Mouse (Mus musculus) megakaryocyte progenitor cell, adult 5-6 weeks (primary cell): ENCODE measurements at regions not wholly inside any gene's neighbourhood (a gene's known extent, or its start where the extent isn't known, plus 50 kb on each side); places are given as distances from the start of the nearest gene placed in this dataset.
"Not testable (repeated sequence)": the region's sequence is repeated elsewhere in the genome, so short reads cannot be mapped to it uniquely, and the experiment has no call there.

Source experiments
- ATAC-seq: replicated peaks from 2 replicates; pipeline ENCODE4 v1.8.0; 2016; ENCODE audit warnings: mild to moderate bottlenecking, moderate TSS enrichment, inconsistent platforms; ENCODE audit not compliant: poor library complexity

DNA sequence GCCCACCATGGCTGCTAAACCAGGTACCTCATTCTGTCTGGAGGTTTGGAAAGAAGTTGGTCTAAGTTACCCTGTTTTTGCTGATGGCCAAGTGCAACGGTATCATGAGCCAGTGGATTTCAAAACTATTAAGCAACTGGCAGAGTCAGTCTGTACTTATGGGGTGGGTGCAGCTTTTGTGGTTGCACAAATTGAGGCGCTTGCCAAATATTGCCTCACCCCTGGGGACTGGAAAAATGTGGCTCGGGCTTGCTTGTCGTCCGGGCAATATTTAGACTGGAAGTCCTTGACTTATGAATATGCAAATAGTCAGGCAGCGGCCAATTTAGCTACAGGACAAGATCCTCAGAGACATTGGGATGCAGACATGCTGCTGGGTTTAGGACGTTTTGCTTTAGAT lies 110.2 kb downstream of the Olfr164 start:
- peak; percentile 48; the same call in 1 of the 2 replicates for ATAC-seq

DNA sequence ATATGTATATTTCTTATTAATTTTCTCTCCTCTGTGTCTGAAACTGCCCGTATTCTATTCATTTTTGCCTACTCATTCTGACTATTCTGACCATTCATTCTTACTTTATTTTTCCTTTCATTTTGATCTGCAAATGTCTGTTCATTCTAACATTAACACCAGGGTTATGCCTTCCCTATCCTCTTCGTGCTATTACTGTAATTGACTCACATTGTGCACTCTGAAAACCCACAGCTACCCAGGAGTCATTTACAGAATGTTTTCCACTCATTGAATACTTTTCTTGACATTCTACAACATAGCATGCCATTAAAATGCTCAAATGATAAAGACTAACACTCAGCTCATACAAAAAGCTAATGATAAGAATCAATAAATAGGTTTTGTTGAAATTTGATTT lies 112.9 kb downstream of the Olfr164 start:
- ATAC-seq: no peak

DNA sequence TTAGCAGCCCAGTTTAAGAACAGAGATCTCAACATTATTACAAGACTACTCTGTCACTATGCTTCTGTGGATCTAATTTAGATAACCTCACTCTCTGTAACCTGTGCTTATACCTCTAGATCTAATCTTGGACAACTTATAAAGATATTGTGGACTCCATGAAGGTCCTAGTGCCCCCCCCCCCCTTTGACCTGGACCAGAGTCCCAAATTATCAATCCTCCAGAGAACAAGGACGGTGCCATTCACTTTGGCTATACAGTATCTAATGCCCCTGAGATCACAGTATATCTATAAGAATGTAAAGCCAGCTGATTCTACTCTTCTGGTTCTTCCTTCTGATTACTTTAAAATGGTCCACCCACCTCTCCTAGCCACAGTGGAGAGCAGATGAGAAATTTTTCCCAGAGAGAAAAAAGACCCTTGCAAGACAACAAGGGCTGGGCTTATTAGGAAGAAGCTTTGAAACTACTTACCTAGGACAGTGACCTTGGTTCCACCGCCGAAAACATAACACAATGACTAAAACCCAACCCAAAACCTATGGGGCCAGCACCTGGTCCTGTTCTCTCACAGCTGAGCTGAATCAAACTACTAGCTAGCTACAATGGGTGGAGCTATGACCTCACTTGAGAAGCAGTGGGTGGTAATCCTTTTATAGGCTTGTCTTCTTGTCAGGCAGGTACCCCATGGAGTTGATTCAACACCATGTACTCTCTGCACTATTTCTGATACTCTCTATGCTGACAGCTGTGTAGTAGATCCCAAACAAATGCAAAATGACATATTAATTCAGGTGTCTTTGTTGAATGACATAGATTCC lies 113.9 kb downstream of the Olfr164 start:
- ATAC-seq: no peak

DNA sequence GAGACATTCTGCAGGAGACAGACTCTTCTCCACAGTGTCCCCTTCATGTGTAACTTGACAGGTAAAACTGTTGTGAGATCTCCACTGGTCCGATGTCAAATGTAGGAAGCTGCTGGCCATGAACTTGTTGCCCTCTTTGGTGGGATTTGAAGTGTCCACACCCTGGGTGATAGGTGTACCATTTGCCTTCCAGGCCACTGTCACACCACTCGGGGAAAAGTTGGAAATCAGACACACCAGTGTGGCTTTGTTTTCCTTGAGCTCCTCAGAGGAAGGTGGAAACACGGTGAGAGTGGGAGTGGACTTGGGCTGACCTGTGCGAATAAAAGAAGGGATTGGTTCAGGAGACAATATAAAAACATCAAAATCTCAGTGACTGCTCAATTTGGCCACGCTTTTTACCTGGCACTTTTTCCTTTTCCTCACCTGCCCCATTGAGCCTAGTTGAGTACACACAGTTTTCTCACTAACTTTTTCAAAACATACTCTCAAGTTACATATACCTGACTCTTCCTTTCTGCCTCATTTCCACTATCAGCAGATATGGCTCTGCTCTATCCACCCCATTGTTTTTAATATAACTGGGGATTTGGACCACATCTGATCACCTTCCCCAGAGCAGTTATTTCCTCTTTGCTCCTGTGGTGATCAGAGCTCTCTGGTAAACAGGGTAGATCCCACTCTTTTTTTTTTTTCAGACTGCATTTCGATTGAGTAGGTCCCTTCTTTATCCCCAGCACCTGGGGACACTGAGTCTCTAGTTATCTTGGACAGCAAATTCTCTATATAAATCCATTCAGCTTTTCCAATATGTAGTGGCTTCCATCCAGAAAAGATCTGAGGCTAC lies 115.1 kb downstream of the Olfr164 start:
- ATAC-seq: no peak

DNA sequence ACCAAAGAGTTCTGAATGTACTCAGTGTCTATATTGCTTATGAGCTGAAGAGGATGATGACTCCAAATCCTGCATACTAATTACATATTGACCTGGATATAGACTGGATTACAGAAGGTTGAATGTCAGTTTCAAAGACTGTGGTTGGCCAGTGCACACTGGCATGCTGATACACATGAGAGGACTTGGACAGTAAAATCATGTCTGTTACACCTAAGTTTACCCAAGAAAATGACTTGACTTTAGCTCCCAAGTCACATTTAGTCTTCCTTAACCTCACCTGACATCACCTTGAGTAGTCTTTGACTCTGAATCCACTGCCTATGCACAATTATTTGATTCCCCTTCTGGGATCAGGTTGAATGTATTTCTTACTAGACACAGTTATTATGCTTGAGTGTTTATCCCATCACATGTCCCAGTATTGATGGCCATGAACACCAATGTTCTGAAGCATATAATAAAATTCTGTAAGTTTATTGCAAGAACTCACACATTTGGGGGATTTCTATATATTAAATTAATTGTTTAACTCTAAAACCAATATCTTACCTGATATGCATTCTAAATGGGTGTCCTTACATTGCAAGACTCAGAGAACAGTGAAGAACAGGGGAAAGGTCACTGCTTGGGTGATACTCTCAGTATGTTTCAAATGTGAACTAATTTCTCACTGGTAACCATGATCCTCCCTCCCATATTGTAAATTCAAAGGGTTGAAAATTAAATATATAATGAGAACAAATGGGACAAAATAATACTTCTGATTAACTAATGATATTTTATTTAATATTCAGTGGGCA lies 116.0 kb downstream of the Olfr164 start:
- ATAC-seq: no peak

DNA sequence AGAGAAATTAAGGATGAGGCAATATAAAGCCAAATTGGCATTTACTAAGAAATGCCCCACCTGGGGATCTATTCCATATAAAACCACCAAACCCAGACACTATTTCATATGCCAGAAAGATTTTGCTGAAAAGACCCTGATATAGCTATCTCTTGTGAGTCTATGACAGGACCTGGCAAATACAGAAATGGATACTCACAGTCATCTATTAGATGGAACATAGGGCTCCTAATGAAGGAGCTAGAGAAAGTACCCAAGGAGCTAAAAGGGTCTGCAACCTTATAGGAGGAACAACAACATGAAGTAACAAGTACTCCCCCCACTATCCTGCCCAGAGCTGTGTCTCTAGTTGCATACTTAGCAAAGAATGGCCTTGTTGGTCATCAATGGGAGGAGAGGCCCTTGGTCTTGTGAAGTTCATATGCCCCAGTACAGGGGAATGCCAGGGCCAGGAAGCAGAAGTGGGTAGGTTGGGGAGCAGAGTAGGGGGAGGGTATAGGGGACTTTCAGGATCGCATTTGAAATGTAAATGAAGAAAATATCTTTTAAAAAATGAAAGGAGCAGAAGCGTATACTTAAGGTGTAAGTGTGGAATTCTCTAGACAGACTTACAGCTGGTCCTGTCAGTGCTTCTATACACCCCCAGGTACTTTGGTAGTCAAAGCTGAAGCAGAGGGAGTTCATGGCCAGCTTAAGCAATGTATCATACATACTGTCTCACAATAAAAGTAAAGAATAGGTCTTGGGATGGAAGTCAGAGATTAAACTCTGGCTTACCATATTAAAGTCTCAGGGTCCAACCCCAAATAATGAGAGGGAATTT lies 128.2 kb downstream of the Olfr164 start:
- no peak for ATAC-seq

DNA sequence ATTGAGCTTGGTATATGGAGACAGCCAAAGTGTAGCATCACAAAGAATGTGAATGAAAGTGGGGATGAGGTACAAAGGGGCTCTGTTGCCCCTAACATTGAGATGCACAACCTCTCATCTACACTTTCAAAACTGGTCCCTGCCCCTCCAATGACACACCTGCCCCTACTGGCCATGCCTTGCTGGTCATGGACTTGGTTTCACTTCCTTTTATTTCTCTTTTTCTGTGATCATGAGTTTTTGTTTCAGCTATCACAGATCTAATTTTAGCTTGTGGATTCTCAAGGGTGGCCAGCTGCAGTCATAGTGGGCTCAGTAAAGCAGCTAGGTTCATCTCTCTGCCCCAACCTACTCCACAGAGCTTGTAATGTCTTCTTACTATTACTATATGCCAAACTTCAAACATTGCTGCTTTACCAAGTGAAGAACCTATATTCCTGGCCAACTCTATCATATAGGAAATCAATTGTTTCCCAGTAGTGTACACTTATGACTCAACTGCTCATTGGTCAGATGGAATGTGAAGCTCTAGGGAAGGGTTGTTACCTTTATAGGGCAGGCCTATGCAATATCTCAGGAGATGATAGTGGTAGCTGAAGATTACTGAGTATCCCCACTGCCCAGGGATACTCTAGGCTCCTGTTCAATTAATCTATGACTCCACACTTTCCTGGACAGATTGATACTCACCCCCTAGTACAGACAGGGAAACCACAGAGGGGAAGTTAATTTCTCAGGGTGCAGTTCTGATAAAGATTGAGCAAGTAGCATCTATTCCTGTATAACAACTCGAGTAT lies 134.5 kb downstream of the Olfr164 start:
- ATAC-seq: peak; percentile 46

DNA sequence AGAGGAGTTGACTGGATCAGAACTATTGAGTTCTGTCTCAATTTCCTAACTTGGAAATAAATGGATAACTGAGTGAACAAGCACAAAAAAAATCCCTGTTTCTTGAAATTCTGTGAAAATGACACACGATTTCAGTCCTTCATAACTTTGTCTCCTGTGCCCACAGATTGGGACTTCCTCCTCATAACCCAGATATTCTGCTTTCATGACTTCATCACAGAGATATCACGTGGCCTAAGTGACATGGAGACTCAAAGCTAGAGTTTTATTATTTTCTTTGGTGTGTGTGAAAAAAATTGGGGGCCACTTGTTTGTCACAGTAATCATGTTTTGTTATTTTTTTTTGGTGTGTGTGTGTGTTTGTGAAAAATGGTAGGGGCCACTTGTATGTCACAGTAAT lies 160.8 kb downstream of the Olfr164 start:
- no peak for ATAC-seq

DNA sequence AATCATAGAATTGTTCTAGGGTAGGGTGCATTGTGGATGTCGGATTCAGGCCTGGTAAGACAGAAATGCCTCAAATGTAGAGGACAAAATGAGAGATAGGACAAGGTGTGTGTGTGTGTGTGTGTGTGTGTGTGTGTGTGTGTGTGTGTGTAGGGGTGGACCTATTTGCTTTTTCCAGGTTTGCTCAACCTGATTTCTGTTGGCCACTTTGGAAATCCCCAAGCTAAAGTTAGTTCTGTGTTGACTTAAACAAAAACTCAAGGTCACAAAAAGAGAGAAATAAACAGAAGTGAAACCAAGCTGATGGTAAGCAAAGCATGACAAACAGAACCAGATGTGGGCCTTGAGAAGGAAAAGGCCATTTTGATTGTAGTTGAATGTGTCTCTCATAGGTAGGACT lies 161.4 kb downstream of the Olfr164 start:
- ATAC-seq: not testable (repeated sequence)

DNA sequence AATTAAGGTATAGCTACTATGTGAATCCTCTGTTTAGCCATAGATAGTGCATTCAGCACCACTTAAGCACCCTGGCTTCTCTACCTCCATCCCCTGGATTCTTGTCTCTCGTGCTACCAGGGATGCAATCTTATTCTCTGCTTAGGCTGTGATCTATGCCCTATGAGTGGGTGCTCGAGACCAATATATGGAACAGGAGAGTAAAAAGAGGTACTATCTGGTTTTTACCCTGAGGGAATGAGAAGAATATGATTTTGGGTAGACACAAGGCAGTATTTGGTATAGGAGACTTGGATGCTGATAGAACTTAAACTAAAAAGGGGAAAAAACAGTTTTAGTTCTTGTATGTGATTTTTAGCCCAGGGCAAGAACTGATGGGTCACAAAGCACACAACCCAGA lies 162.8 kb downstream of the Olfr164 start:
- no peak for ATAC-seq

DNA sequence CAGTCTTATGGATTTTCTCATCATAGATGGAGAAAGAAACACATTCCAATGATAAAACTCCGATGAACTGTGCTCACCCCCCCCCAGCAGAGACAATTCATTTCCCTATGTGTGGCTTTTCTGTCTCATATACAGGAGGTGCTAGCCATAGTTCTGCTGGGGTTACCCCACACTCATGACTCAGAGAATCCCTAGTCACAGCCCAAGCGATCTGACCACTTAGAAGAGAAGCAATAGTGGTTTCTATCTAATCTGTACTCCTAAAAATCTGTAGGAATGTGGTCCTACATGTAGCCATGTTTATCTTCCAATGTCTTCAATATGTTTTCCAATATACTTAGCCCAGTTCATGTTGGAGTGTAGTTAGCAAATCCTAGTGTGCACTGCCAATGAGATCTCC lies 163.3 kb downstream of the Olfr164 start:
- ATAC-seq: no peak

DNA sequence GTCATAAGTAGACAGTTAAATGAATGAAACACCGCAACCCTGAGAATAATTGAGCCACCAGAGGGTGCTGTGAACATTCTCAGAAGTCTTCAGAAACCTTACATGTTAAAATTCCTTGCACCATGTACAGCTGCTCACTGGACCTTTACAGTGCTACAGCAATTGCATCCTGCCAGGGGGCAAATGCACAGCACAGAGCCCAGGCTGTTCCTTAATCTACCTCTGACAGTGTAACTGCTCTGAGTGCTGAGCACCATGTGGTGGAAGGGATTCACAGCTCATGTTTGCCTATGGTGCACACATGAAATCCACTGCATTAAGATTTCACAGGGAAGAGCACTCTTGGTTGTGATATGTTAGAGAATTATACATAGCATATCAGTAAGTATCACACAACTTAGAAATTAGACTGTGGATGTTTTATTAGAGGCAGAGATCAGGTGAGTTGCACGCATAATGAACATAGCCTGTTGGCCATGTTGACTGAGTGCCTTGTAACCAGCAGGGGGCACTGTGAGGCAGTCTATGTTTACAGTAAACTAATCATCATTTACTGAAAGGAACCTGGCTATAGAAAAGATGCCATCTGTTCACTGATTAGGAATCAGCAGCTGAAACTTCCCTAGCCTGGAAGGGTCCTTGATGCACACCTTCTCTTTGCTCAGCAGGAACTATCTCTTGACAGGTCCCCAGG lies 167.4 kb downstream of the Olfr164 start:
- ATAC-seq: peak; percentile 71
